Mouse (Mus musculus): Measurements from ENCODE around the gene Tbc1d16.
A peak's percentile ranks its signal among the peaks of the same experiment; 100 is the strongest.
"Not testable (repeated sequence)": the region's sequence is repeated elsewhere in the genome, so short reads cannot be mapped to it uniquely, and the experiment has no call there.

Tbc1d16 gene

GRCm38 (mm10) chr11:119228091-119228781 is at the start of gene Tbc1d16, which contains the start of gene Ccdc40:
Gene Tbc1d16, minus strand, starts transcription at chr11:119228499.
Gene Ccdc40, plus strand, starts transcription at chr11:119228572.
- DNase-seq (ENCODE audit: low spot score in 2 of 2), result no peak

GRCm38 (mm10) chr11:119273186-119273930 is 45.1 kb upstream of the Tbc1d16 start:
- no peak for DNase-seq (ENCODE audit: low spot score in 2 of 2)

GRCm38 (mm10) chr11:119272492-119272891 is 44.2 kb upstream of the Tbc1d16 start:
- DNase-seq (ENCODE audit: low spot score in 2 of 2), result not testable (repeated sequence)

GRCm38 (mm10) chr11:119268557-119269195 is 40.4 kb upstream of the Tbc1d16 start:
- DNase-seq (ENCODE audit: low spot score in 2 of 2), result peak; percentile 34 to 50

- peak; percentile 91 to 95 for DNase-seq (ENCODE audit: low spot score in 2 of 2)
These were observed 39.7 kb upstream of the Tbc1d16 start, which contains the start of gene Gaa for GRCm38 (mm10) chr11:119267768-119268556. Gene Gaa, plus strand, starts transcription at chr11:119267887.

- DNase-seq (ENCODE audit: low spot score in 2 of 2), result no peak
These were observed 39.0 kb upstream of the Tbc1d16 start for GRCm38 (mm10) chr11:119267241-119267674.

GRCm38 (mm10) chr11:119265811-119266210 is 37.5 kb upstream of the Tbc1d16 start:
- DNase-seq (ENCODE audit: low spot score in 2 of 2), result no peak

- DNase-seq (ENCODE audit: low spot score in 2 of 2), result no peak
These were observed 36.1 kb upstream of the Tbc1d16 start for GRCm38 (mm10) chr11:119264413-119264812.

- DNase-seq (ENCODE audit: low spot score in 2 of 2), result no peak
These were observed 31.7 kb upstream of the Tbc1d16 start for GRCm38 (mm10) chr11:119259977-119260376.

GRCm38 (mm10) chr11:119258572-119259322 is 30.4 kb upstream of the Tbc1d16 start:
- DNase-seq (ENCODE audit: low spot score in 2 of 2), result peak; percentile 46 to 50

- DNase-seq (ENCODE audit: low spot score in 2 of 2), result no peak
These were observed 29.9 kb upstream of the Tbc1d16 start for GRCm38 (mm10) chr11:119258216-119258571.

GRCm38 (mm10) chr11:119256557-119256956 is 28.3 kb upstream of the Tbc1d16 start:
- not testable (repeated sequence) for DNase-seq (ENCODE audit: low spot score in 2 of 2)

GRCm38 (mm10) chr11:119252854-119253541 is 24.7 kb upstream of the Tbc1d16 start:
- DNase-seq (ENCODE audit: low spot score in 2 of 2), result no peak

GRCm38 (mm10) chr11:119250998-119251397 is 22.7 kb upstream of the Tbc1d16 start:
- DNase-seq (ENCODE audit: low spot score in 2 of 2), result no peak

- no peak for DNase-seq (ENCODE audit: low spot score in 2 of 2)
These were observed 20.7 kb upstream of the Tbc1d16 start for GRCm38 (mm10) chr11:119249011-119249410.

- DNase-seq (ENCODE audit: low spot score in 2 of 2), result not testable (repeated sequence)
These were observed 17.2 kb upstream of the Tbc1d16 start for GRCm38 (mm10) chr11:119245543-119245942.

GRCm38 (mm10) chr11:119239480-119239879 is 11.2 kb upstream of the Tbc1d16 start:
- DNase-seq (ENCODE audit: low spot score in 2 of 2), result no peak

- DNase-seq (ENCODE audit: low spot score in 2 of 2), result no peak
These were observed 10.0 kb upstream of the Tbc1d16 start for GRCm38 (mm10) chr11:119238305-119238721.

- DNase-seq (ENCODE audit: low spot score in 2 of 2), result no peak
These were observed 9.4 kb upstream of the Tbc1d16 start for GRCm38 (mm10) chr11:119237568-119238304.

Measured in frontal cortex, postnatal 14 days (tissue).